Comparison of ENCODE assay signal across 16 mouse cellular contexts in genomic region chr10:63784808-63785535, GRCm38 (mm10).
A peak's percentile ranks its signal among the peaks of the same experiment; 100 is the strongest.
DNase-seq lines count a peak whose midpoint lies in the region; ATAC-seq and TF ChIP-seq lines count a peak whose summit lies in the region.
"Had no signal": no experiment of that assay in that cellular context is flagged by ENCODE, and none has a peak within 500 bp of the region (broad histone marks: within the 10 kb centered on the region; RNA-seq: fewer than 3 reads in every experiment).

No protein-coding gene starts in this region.

- no peak overlapping the region for H3K27ac ChIP-seq in midbrain, embryonic 11.5 days (ENCODE audit: low read depth, low read length)
- no peak overlapping the region for H3K27ac ChIP-seq in left cerebral cortex, adult 2 months
- H3K27ac ChIP-seq: forebrain, embryonic 15.5 days; hindbrain, embryonic 12.5 days; liver, embryonic 15.5 days; midbrain, embryonic 12.5 days had no signal

- ATAC-seq in midbrain, embryonic 11.5 days (ENCODE audit: low FRiP score) = no peak
- ATAC-seq: forebrain, embryonic 15.5 days had no signal

- WGBS in midbrain, embryonic 11.5 days = 85% methylated on average over 20 of the region's 20 CpGs

- no peaks in the 10 kb centered on the region for H3K27me3 ChIP-seq in midbrain, embryonic 11.5 days (ENCODE audit: control insufficient read depth, insufficient read depth, low read length)
- H3K27me3 ChIP-seq: forebrain, embryonic 15.5 days; hindbrain, embryonic 12.5 days; liver, embryonic 15.5 days; midbrain, embryonic 12.5 days had no signal

- H3K36me3 ChIP-seq in midbrain, embryonic 11.5 days (ENCODE audit: control insufficient read depth, insufficient read depth, low read length) = no peaks in the 10 kb centered on the region
- H3K36me3 ChIP-seq: forebrain, embryonic 15.5 days; G1E; hindbrain, embryonic 12.5 days; liver, embryonic 15.5 days; midbrain, embryonic 12.5 days had no signal

- H3K4me1 ChIP-seq in midbrain, embryonic 11.5 days (ENCODE audit: control insufficient read depth, insufficient read depth, low read length) = no peaks in the 10 kb centered on the region
- H3K4me1 ChIP-seq: forebrain, embryonic 15.5 days; hindbrain, embryonic 12.5 days; liver, embryonic 15.5 days; midbrain, embryonic 12.5 days had no signal

- intact Hi-C loops in heart, postnatal 36 days (cut with DNase I) = no loop called here
- intact Hi-C loops in left cerebral cortex, adult 2 months (cut with DNase I) = no loop called here

- peak; percentile 24 to 42 for DNase-seq in cerebellum, postnatal 25 days
- no peak for DNase-seq in cerebellum, adult 11 months
- peak; percentile 28 to 29 for DNase-seq in urinary bladder, adult 18-20 months (ENCODE audit: low spot score in 2 of 2)
- no peak for DNase-seq in urinary bladder, postnatal 10 days (ENCODE audit: low spot score)
- peak; percentile 5 to 8 for DNase-seq in heart, postnatal 36 days
- DNase-seq in urinary bladder, postnatal 36 days (ENCODE audit: low spot score in 2 of 2) = peak; percentile 25 to 26
- DNase-seq in midbrain, embryonic 11.5 days (ENCODE audit: low spot score, missing footprints) = no peak
- no peak for DNase-seq in left cerebral cortex, adult 2 months (ENCODE audit: extremely low spot score in 1 of 2, low spot score in 2 of 2)
- DNase-seq: gastrocnemius, postnatal 14 days; kidney, adult 18-20 months; thymus, adult 2 months had no signal

- no peak overlapping the region for H3K4me3 ChIP-seq in midbrain, embryonic 11.5 days (ENCODE audit: low read depth, low read length)
- H3K4me3 ChIP-seq in left cerebral cortex, adult 2 months = no peak overlapping the region
- H3K4me3 ChIP-seq: forebrain, embryonic 15.5 days; hindbrain, embryonic 12.5 days; liver, embryonic 15.5 days; midbrain, embryonic 12.5 days had no signal

- H3K4me2 ChIP-seq in midbrain, embryonic 11.5 days = no peak overlapping the region
- H3K4me2 ChIP-seq: forebrain, embryonic 15.5 days; hindbrain, embryonic 12.5 days; liver, embryonic 15.5 days; midbrain, embryonic 12.5 days had no signal

- no peak for TF ChIP-seq CTCF in left cerebral cortex, adult 2 months (IDR thresholded peaks at IDR 0.05)

- H3K9ac ChIP-seq in midbrain, embryonic 11.5 days (ENCODE audit: low read length) = no peak overlapping the region
- H3K9ac ChIP-seq: forebrain, embryonic 15.5 days; hindbrain, embryonic 12.5 days; liver, embryonic 15.5 days; midbrain, embryonic 12.5 days had no signal

- no peaks in the 10 kb centered on the region for H3K9me3 ChIP-seq in midbrain, embryonic 11.5 days (ENCODE audit: control insufficient read depth, low read length)
- H3K9me3 ChIP-seq: forebrain, embryonic 15.5 days; G1E; hindbrain, embryonic 12.5 days; liver, embryonic 15.5 days; midbrain, embryonic 12.5 days had no signal

Comparison
In these comparisons a context has a peak if more than half of its experiments do, and no peak if none do; other contexts are left out.
1. DNase-seq: peak in cerebellum, postnatal 25 days (2 of 2), urinary bladder, adult 18-20 months (2 of 2), heart, postnatal 36 days (2 of 2) and urinary bladder, postnatal 36 days (2 of 2); none in cerebellum, adult 11 months (single experiment), urinary bladder, postnatal 10 days (single experiment), midbrain, embryonic 11.5 days (single experiment) and left cerebral cortex, adult 2 months (0 of 2).